Mouse (Mus musculus) forebrain, embryonic 15.5 days (tissue): ENCODE results near the gene Ttll13. TPM values are rescaled to one million over a fixed set of nuclear protein-coding genes. Genes with fewer than 3 reads are reported as not detected.

Source experiments
- ATAC-seq: fragments of 200-750 bp; cut with Nextera tagmentation; replicated peaks from 2 replicates; pipeline ENCODE4 v1.8.0; 2017; ENCODE audit warnings: mild to moderate bottlenecking, moderate TSS enrichment, moderate library complexity
- H3K27ac ChIP-seq: fragments of 300-500 bp; sonication (generic); replicated peaks from 2 replicates; pipeline ENCODE4 v1.5.1; 2015; ENCODE audit warnings: mild to moderate bottlenecking, inconsistent platforms
- H3K27me3 ChIP-seq: fragments of 300-500 bp; sonication (generic); 2 replicates; pipeline ENCODE4 v1.6.1; 2015; ENCODE audit warnings: inconsistent platforms
- H3K36me3 ChIP-seq: fragments of 300-500 bp; sonication (generic); 2 replicates; pipeline ENCODE4 v1.6.1; 2015; ENCODE audit warnings: mild to moderate bottlenecking, inconsistent platforms
- H3K4me1 ChIP-seq: fragments of 300-500 bp; sonication (generic); 2 replicates; pipeline ENCODE4 v1.6.1; 2015; ENCODE audit warnings: inconsistent platforms
- H3K4me2 ChIP-seq: fragments of 300-500 bp; sonication (generic); replicated peaks from 2 replicates; pipeline ENCODE4 v1.6.1; 2015; ENCODE audit warnings: mild to moderate bottlenecking, inconsistent platforms
- H3K4me3 ChIP-seq: fragments of 300-500 bp; sonication (generic); 2 replicates; pipeline ENCODE4 v1.5.1; 2015; ENCODE audit warnings: mild to moderate bottlenecking, inconsistent platforms
- H3K9ac ChIP-seq: fragments of 300-500 bp; sonication (generic); replicated peaks from 2 replicates; pipeline ENCODE4 v1.6.1; 2015; ENCODE audit warnings: mild to moderate bottlenecking, inconsistent platforms
- H3K9me3 ChIP-seq: fragments of 300-500 bp; sonication (generic); 2 replicates; pipeline ENCODE4 v1.6.1; 2016; ENCODE audit warnings: inconsistent platforms
- WGBS: fragments of 180-500 bp; shearing (Covaris S2); methylation state at CpG from one replicate; pipeline ENCODE4 v1.1.7; 2015; ENCODE audit warnings: mixed read lengths; 5-methylcytosine and 5-hydroxymethylcytosine counted together
- polyA plus RNA-seq: library from polyadenylated mRNA; unstranded; fragments of >200 nt; fragmentation: Nextera tagmentation; extraction: Ambion mirVana; gene quantifications from 2 replicates; pipeline ENCODE4 v1.2.1, GENCODE M21; 2015

Gene Ttll13
- polyA plus RNA-seq, 1 experiment from 2014 or later = 1.1 TPM

DNA sequence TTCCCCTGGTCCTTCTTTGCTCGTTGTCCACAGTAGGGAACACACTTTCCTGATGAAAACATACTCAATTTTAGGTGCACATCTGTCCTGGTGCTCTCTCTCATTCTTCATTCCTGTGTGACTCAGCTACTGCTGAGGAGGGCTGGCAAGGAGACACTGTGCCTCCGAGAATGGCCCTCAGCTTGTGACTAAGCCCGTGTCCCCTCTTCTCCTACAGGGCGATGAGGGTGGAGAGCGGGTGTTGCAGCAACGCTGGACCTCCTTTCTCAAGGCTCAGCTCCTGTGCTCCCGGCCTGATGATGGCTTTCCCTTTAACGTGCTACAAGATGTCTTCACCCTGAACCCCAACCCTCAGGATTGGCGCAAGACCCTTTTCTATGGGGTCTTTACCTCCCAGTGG lies 27.5 kb upstream of the Ttll13 start:
- no peak for ATAC-seq
- H3K36me3 ChIP-seq = peaks cover 80% of the 10 kb centered on the region
- no peak overlapping the region for H3K27ac ChIP-seq
- no peak overlapping the region for H3K9ac ChIP-seq
- peaks cover 11% of the 10 kb centered on the region for H3K4me1 ChIP-seq
- WGBS = 90% methylated on average over 9 of the region's 9 CpGs
- no peaks in the 10 kb centered on the region for H3K27me3 ChIP-seq
- H3K9me3 ChIP-seq = no peaks in the 10 kb centered on the region
- no peak overlapping the region for H3K4me2 ChIP-seq
- no peak overlapping the region for H3K4me3 ChIP-seq

GRCm38 (mm10) chr7:80220237-80220797 lies 25.9 kb upstream of the Ttll13 start:
- no peak overlapping the region for H3K27ac ChIP-seq
- H3K4me2 ChIP-seq = no peak overlapping the region
- H3K27me3 ChIP-seq = no peaks in the 10 kb centered on the region
- no peaks in the 10 kb centered on the region for H3K9me3 ChIP-seq
- H3K4me3 ChIP-seq = no peak overlapping the region
- peaks cover 88% of the 10 kb centered on the region for H3K36me3 ChIP-seq
- WGBS = 97% methylated on average over 9 of the region's 9 CpGs
- H3K9ac ChIP-seq = no peak overlapping the region
- ATAC-seq = no peak
- peaks cover 3% of the 10 kb centered on the region for H3K4me1 ChIP-seq

- Histone ChIP-seq H3K4me3 (no peak overlapping the region), H3K36me3 (peaks cover 88% of the 10 kb centered on the region)
- WGBS = 85% methylated on average over 4 of the region's 4 CpGs
Observed at GRCm38 (mm10) chr7:80221179-80221750, 24.9 kb upstream of the Ttll13 start.

GRCm38 (mm10) chr7:80227065-80227464 lies 19.1 kb upstream of the Ttll13 start:
- no peak overlapping the region for H3K9ac ChIP-seq
- no peak overlapping the region for H3K4me3 ChIP-seq
- no peaks in the 10 kb centered on the region for H3K9me3 ChIP-seq
- WGBS = 96% methylated on average over 4 of the region's 4 CpGs
- no peak overlapping the region for H3K27ac ChIP-seq
- peaks cover 50% of the 10 kb centered on the region for H3K36me3 ChIP-seq
- H3K27me3 ChIP-seq = no peaks in the 10 kb centered on the region
- peaks cover 4% of the 10 kb centered on the region for H3K4me1 ChIP-seq
- no peak overlapping the region for H3K4me2 ChIP-seq
- ATAC-seq = no peak

More at GRCm38 (mm10) chr7:80221179-80221750, 24.9 kb upstream of the Ttll13 start:
- Histone ChIP-seq H3K9me3 (no peaks in the 10 kb centered on the region), H3K4me1 (no peaks in the 10 kb centered on the region), H3K27me3 (no peaks in the 10 kb centered on the region), H3K4me2 (no peak overlapping the region), H3K9ac (no peak overlapping the region), H3K27ac (no peak overlapping the region)
- ATAC-seq = no peak

- Histone ChIP-seq H3K36me3 (peaks cover 26% of the 10 kb centered on the region), H3K27ac (no peak overlapping the region), H3K9ac (no peak overlapping the region), H3K4me1 (peaks cover 24% of the 10 kb centered on the region), H3K4me3 (no peak overlapping the region), H3K9me3 (no peaks in the 10 kb centered on the region), H3K27me3 (no peaks in the 10 kb centered on the region), H3K4me2 (no peak overlapping the region)
- no peak for ATAC-seq
- 64% methylated on average over 6 of the region's 6 CpGs for WGBS
Observed at GRCm38 (mm10) chr7:80230196-80230595, 16.0 kb upstream of the Ttll13 start.

DNA sequence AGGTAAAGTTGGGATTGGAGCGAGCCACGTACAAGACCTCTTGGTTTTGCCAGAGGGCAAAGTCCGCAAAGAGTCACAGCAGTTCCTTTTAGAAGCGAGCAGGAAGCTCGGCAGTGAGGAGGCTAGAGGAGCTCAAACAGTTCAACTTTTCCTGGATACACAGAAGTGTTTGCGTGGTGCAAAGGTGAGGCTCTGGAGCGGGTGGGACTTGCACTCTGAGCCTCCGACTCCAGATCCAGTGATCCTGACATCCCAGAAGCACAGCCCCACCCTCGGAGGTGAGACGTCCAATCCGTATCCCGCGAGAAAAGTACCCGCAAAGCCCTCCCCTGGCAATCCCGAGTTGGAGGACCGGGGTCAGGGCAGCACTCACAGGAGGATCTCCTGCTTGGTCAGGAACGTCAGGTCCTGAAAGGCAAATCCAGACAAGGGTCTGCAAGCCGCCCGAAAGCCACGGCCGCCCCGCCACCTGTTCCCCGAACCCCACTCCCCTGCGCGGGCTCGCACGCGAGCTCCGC lies 14.1 kb upstream of the Ttll13 start:
- peak overlapping the region; percentile 78 for H3K4me3 ChIP-seq
- H3K27ac ChIP-seq = no peak overlapping the region
- WGBS = under 1% methylated on average over 29 of the region's 29 CpGs
- H3K9me3 ChIP-seq = no peaks in the 10 kb centered on the region
- peak overlapping the region; percentile 58 for H3K9ac ChIP-seq
- H3K36me3 ChIP-seq = peaks cover 12% of the 10 kb centered on the region
- H3K27me3 ChIP-seq = no peaks in the 10 kb centered on the region
- ATAC-seq = no peak; the same call in 1 of the 2 replicates
- peaks cover 24% of the 10 kb centered on the region for H3K4me1 ChIP-seq
- H3K4me2 ChIP-seq = peak overlapping the region; percentile 85

GRCm38 (mm10) chr7:80232489-80233029 lies 13.6 kb upstream of the Ttll13 start, which contains the start of the genes Cib1 and Gdpgp1:
Gene Cib1, minus strand, starts transcription at chr7:80232813.
Gene Gdpgp1, plus strand, starts transcription at chr7:80232865.
- peak; percentile 95 for ATAC-seq
- Histone ChIP-seq H3K9ac (peak within 1 kb of the TSS; percentile 61), H3K36me3 (peaks cover 6% of the 10 kb centered on the region), H3K27me3 (no peaks in the 10 kb centered on the region), H3K4me2 (peak within 1 kb of the TSS; percentile 85), H3K9me3 (no peaks in the 10 kb centered on the region), H3K4me3 (peak within 1 kb of the TSS; percentile 78), H3K27ac (peak within 1 kb of the TSS; percentile 68), H3K4me1 (peaks cover 24% of the 10 kb centered on the region)
- under 1% methylated on average over 56 of the region's 56 CpGs for WGBS

DNA sequence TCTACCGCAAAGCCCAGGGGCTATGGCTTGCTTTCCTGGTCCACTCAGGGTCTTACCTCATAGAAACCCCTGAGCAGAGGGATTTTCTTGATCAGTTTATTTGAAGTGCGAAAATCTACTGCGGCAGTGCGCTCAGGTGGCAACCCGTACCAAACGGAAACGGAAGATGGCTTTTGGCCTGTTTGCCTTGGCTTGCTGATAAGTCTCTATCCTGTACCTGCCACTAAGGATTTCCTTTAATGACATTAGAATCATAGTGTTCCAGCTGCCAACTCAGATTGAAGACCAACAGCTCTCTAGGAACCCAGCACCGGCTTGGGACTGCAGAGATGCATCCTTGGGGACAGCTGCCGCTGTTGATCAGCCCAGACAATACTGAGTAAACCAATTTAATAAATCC lies 12.4 kb upstream of the Ttll13 start:
- Histone ChIP-seq H3K36me3 (peaks cover 8% of the 10 kb centered on the region), H3K27me3 (no peaks in the 10 kb centered on the region), H3K4me2 (peak overlapping the region; percentile 85), H3K27ac (no peak overlapping the region), H3K9ac (no peak overlapping the region), H3K4me1 (peaks cover 24% of the 10 kb centered on the region), H3K9me3 (no peaks in the 10 kb centered on the region), H3K4me3 (no peak overlapping the region)
- WGBS = 80% methylated on average over 9 of the region's 9 CpGs
- no peak for ATAC-seq

DNA sequence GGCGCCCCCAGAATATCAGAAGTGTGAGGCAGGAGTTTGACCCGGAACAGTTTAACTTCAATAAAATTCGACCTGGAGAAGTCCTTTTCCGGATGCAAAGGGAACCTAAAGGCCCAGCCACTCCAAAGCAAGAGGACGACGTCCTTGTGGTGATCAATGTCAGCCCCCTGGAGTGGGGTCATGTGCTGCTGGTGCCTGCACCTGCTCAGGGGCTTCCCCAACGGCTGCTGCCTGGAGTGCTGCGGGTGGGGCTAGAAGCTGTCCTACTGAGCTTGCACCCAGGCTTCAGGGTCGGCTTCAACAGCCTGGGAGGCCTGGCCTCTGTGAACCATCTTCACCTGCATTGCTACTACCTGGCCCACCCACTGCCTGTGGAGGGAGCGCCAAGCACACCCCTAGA lies 7.6 kb upstream of the Ttll13 start:
- Histone ChIP-seq H3K9ac (no peak overlapping the region), H3K27me3 (no peaks in the 10 kb centered on the region), H3K4me3 (no peak overlapping the region), H3K36me3 (peaks cover 24% of the 10 kb centered on the region), H3K4me2 (no peak overlapping the region), H3K9me3 (no peaks in the 10 kb centered on the region), H3K27ac (no peak overlapping the region), H3K4me1 (peaks cover 13% of the 10 kb centered on the region)
- ATAC-seq = no peak
- WGBS = 90% methylated on average over 10 of the region's 10 CpGs

- Histone ChIP-seq H3K27me3 (no peaks in the 10 kb centered on the region), H3K9ac (no peak overlapping the region), H3K9me3 (no peaks in the 10 kb centered on the region), H3K4me3 (no peak overlapping the region), H3K36me3 (peaks cover 24% of the 10 kb centered on the region), H3K27ac (no peak overlapping the region), H3K4me1 (0 out of 2 replicates have a peak, but pooled peaks cover 2% of the 10 kb centered on the region), H3K4me2 (no peak overlapping the region)
- ATAC-seq = no peak
- 91% methylated on average over 4 of the region's 4 CpGs for WGBS
Observed at GRCm38 (mm10) chr7:80241661-80242060, 4.5 kb upstream of the Ttll13 start.

DNA sequence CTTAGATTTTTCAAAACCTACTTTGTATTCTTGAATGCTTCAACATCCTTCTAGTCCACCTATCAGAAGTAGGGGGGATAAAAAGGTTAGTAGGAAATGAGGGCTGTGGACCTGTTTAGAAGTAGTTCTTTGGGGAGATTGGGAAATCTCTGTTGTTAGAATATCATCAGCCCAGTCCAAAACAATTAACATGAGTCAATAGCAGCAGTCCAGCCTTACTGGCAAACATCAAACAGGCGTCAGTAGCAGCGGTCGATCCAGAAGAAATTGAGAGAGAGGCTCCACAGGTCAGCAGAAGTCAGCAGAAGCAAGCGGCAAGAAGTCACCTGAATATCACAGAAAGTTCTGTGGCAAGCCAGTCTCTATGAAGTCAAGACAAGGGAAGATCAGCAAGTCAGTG lies 1.3 kb upstream of the Ttll13 start:
- Histone ChIP-seq H3K4me2 (no peak overlapping the region), H3K9me3 (no peaks in the 10 kb centered on the region), H3K4me3 (no peak overlapping the region), H3K27me3 (no peaks in the 10 kb centered on the region), H3K27ac (no peak overlapping the region), H3K36me3 (peaks cover 9% of the 10 kb centered on the region; the same call in 1 of the 2 replicates), H3K4me1 (0 out of 2 replicates have a peak, but pooled peaks cover 2% of the 10 kb centered on the region), H3K9ac (no peak overlapping the region)
- WGBS = 93% methylated on average over 4 of the region's 4 CpGs
- no peak for ATAC-seq

GRCm38 (mm10) chr7:80246859-80247258 lies 683 bp downstream of the Ttll13 start:
- no peak for ATAC-seq
- H3K4me1 ChIP-seq = 0 out of 2 replicates have a peak, but pooled peaks cover 2% of the 10 kb centered on the region
- H3K27me3 ChIP-seq = no peaks in the 10 kb centered on the region
- no peaks in the 10 kb centered on the region for H3K9me3 ChIP-seq
- H3K36me3 ChIP-seq = no peaks in the 10 kb centered on the region
- H3K4me2 ChIP-seq = peak overlapping the region; percentile 57
- peak overlapping the region; percentile 62 for H3K4me3 ChIP-seq
- no peak overlapping the region for H3K9ac ChIP-seq
- 0 out of 2 replicates have a peak overlapping the region, but pooled peaks have one; percentile 82 for H3K27ac ChIP-seq
- WGBS = 73% methylated on average over 7 of the region's 7 CpGs
